Mouse (Mus musculus) frontal cortex, postnatal 14 days (tissue): ENCODE data around the gene Prrx1.

Source experiments
- DNase-seq, 2 experiments: peaks; one replicate each; pipeline ENCODE4 v3.0.0; 2022; ENCODE audit warnings: low spot score in 2 of 2

The Prrx1 gene

GRCm38 (mm10) chr1:163311861-163312811, 1.4 kb downstream of the Prrx1 start:
- peak in 1 of 2 experiments; percentile 18 for DNase-seq

- DNase-seq: no peak
These were observed 2.3 kb downstream of the Prrx1 start for GRCm38 (mm10) chr1:163311006-163311836.

GRCm38 (mm10) chr1:163310023-163310754, 3.3 kb downstream of the Prrx1 start:
- DNase-seq: no peak

GRCm38 (mm10) chr1:163309466-163309865, 4.0 kb downstream of the Prrx1 start:
- DNase-seq: no peak

- no peak for DNase-seq
These were observed 4.9 kb downstream of the Prrx1 start for GRCm38 (mm10) chr1:163308631-163309030.

- DNase-seq: no peak
These were observed 5.8 kb downstream of the Prrx1 start for GRCm38 (mm10) chr1:163307706-163308105.

GRCm38 (mm10) chr1:163305956-163306355, 7.6 kb downstream of the Prrx1 start:
- DNase-seq: no peak

GRCm38 (mm10) chr1:163304837-163305236, 8.7 kb downstream of the Prrx1 start:
- DNase-seq: no peak

GRCm38 (mm10) chr1:163302292-163302691, 11.2 kb downstream of the Prrx1 start:
- DNase-seq: no peak

- DNase-seq: no peak
These were observed 20.4 kb downstream of the Prrx1 start for GRCm38 (mm10) chr1:163293152-163293551.

GRCm38 (mm10) chr1:163291925-163292324, 21.6 kb downstream of the Prrx1 start:
- no peak for DNase-seq

GRCm38 (mm10) chr1:163289131-163289530, 24.4 kb downstream of the Prrx1 start:
- no peak for DNase-seq

GRCm38 (mm10) chr1:163285539-163285938, 28.0 kb downstream of the Prrx1 start:
- no peak for DNase-seq

GRCm38 (mm10) chr1:163285136-163285535, 28.4 kb downstream of the Prrx1 start:
- DNase-seq: no peak

- no peak for DNase-seq
These were observed 29.4 kb downstream of the Prrx1 start for GRCm38 (mm10) chr1:163283980-163284635.

GRCm38 (mm10) chr1:163281450-163282198, 31.9 kb downstream of the Prrx1 start:
- DNase-seq: no peak

GRCm38 (mm10) chr1:163280842-163281122, 32.7 kb downstream of the Prrx1 start:
- DNase-seq: peak in 1 of 2 experiments; percentile 8

- no peak for DNase-seq
These were observed 33.2 kb downstream of the Prrx1 start for GRCm38 (mm10) chr1:163280097-163280841.

- DNase-seq: no peak
These were observed 36.4 kb downstream of the Prrx1 start for GRCm38 (mm10) chr1:163277069-163277468.

GRCm38 (mm10) chr1:163274919-163275318, 38.6 kb downstream of the Prrx1 start:
- DNase-seq: no peak
